Mouse (Mus musculus) megakaryocyte, embryonic 14.5 days (primary cell): ENCODE data around the gene Olfr481. TPM values are rescaled to one million over a fixed set of nuclear protein-coding genes. Genes with fewer than 3 reads are reported as not detected.

Experiments used
- H3K27me3 ChIP-seq: replicated peaks from 2 replicates; pipeline ENCODE3; 2012; ENCODE audit warnings: inconsistent platforms
- H3K36me3 ChIP-seq: replicated peaks from 2 replicates; pipeline ENCODE3; 2012; ENCODE audit warnings: low read length, inconsistent platforms, mixed read lengths
- H3K4me1 ChIP-seq: 2 replicates; pipeline ENCODE4 v1.6.1; 2012; ENCODE audit warnings: inconsistent platforms
- H3K4me3 ChIP-seq: replicated peaks from 2 replicates; pipeline ENCODE3; 2012; ENCODE audit warnings: moderate library complexity, mild to moderate bottlenecking, inconsistent platforms
- H3K9me3 ChIP-seq: 2 replicates; pipeline ENCODE4 v1.6.1; 2012; ENCODE audit warnings: inconsistent platforms
- FLI1 ChIP-seq: IDR thresholded peaks from 2 replicates; pipeline ENCODE4 v1.6.1; 2012; ENCODE audit warnings: low read length, inconsistent platforms, mixed read lengths
- GATA1 ChIP-seq: IDR thresholded peaks from 3 replicates; pipeline ENCODE4 v1.6.1; 2012; ENCODE audit warnings: mixed read lengths, low read length, inconsistent platforms, borderline replicate concordance
- polyA plus RNA-seq: library from polyadenylated mRNA; stranded (reverse); fragments of >175 nt; gene quantifications from 2 replicates; pipeline ENCODE4 v1.2.3, GENCODE M21; 2012; ENCODE audit warnings: low replicate concordance; ENCODE audit not compliant: insufficient read depth

The Olfr481 gene
- 0.02 TPM in 1 of 2 replicates, not detected in the other for polyA plus RNA-seq

- no peak within 1 kb of the TSS for H3K4me3 ChIP-seq
- no peaks in the 10 kb centered on the region for H3K27me3 ChIP-seq
- no peaks in the 10 kb centered on the region for H3K4me1 ChIP-seq
- H3K9me3 ChIP-seq, result peaks cover 7% of the 10 kb centered on the region; the same call in 1 of the 2 replicates
- TF ChIP-seq GATA1 (no peak), FLI1 (no peak)
- H3K36me3 ChIP-seq, result no peaks in the 10 kb centered on the region
These were observed at the start of gene Olfr481 for GRCm38 (mm10) chr7:108079555-108079954. Gene Olfr481, plus strand, starts transcription at chr7:108079855.

GRCm38 (mm10) chr7:108033889-108034288 is 45.8 kb upstream of the Olfr481 start, which contains the start of gene Olfr478:
Gene Olfr478, minus strand, starts transcription at chr7:108033989.
- Histone ChIP-seq H3K36me3 (no peaks in the 10 kb centered on the region), H3K9me3 (peaks cover 17% of the 10 kb centered on the region), H3K27me3 (no peaks in the 10 kb centered on the region), H3K4me1 (no peaks in the 10 kb centered on the region), H3K4me3 (no peak within 1 kb of the TSS)
- TF ChIP-seq GATA1 (no peak), FLI1 (no peak)

GRCm38 (mm10) chr7:108050393-108050792 is 29.3 kb upstream of the Olfr481 start, which contains the start of gene Olfr479:
Gene Olfr479, plus strand, starts transcription at chr7:108050693.
- Histone ChIP-seq H3K4me1 (no peaks in the 10 kb centered on the region), H3K36me3 (no peaks in the 10 kb centered on the region), H3K4me3 (no peak within 1 kb of the TSS), H3K9me3 (0 out of 2 replicates have a peak, but pooled peaks cover 3% of the 10 kb centered on the region), H3K27me3 (no peaks in the 10 kb centered on the region)
- TF ChIP-seq GATA1, result no peak
- TF ChIP-seq FLI1, result no peak

- no peaks in the 10 kb centered on the region for H3K36me3 ChIP-seq
- no peaks in the 10 kb centered on the region for H3K27me3 ChIP-seq
- H3K9me3 ChIP-seq, result peaks cover 6% of the 10 kb centered on the region; the same call in 1 of the 2 replicates
- no peaks in the 10 kb centered on the region for H3K4me1 ChIP-seq
- no peak within 1 kb of the TSS for H3K4me3 ChIP-seq
- TF ChIP-seq FLI1 (no peak), GATA1 (no peak)
These were observed 12.4 kb upstream of the Olfr481 start, which contains the start of gene Olfr480 for GRCm38 (mm10) chr7:108067246-108067645. Gene Olfr480, minus strand, starts transcription at chr7:108067346.

GRCm38 (mm10) chr7:108097486-108097885 is 17.8 kb downstream of the Olfr481 start, which contains the start of gene Olfr482:
Gene Olfr482, minus strand, starts transcription at chr7:108097586.
- H3K27me3 ChIP-seq, result no peaks in the 10 kb centered on the region
- no peak for TF ChIP-seq FLI1
- no peak for TF ChIP-seq GATA1
- H3K36me3 ChIP-seq, result no peaks in the 10 kb centered on the region
- no peak within 1 kb of the TSS for H3K4me3 ChIP-seq
- H3K4me1 ChIP-seq, result no peaks in the 10 kb centered on the region
- no peaks in the 10 kb centered on the region for H3K9me3 ChIP-seq

GRCm38 (mm10) chr7:108100549-108100948 is 20.9 kb downstream of the Olfr481 start, which contains the start of gene Olfr483:
Gene Olfr483, plus strand, starts transcription at chr7:108100849.
- Histone ChIP-seq H3K36me3 (no peaks in the 10 kb centered on the region), H3K27me3 (no peaks in the 10 kb centered on the region), H3K4me3 (no peak within 1 kb of the TSS), H3K4me1 (no peaks in the 10 kb centered on the region), H3K9me3 (no peaks in the 10 kb centered on the region)
- no peak for TF ChIP-seq GATA1

GRCm38 (mm10) chr7:108120681-108121080 is 41.0 kb downstream of the Olfr481 start:
- no peak overlapping the region for H3K4me3 ChIP-seq
- H3K4me1 ChIP-seq, result no peaks in the 10 kb centered on the region
- no peaks in the 10 kb centered on the region for H3K27me3 ChIP-seq
- TF ChIP-seq GATA1 (no peak), FLI1 (no peak)
- H3K9me3 ChIP-seq, result no peaks in the 10 kb centered on the region; the same call in 1 of the 2 replicates
- H3K36me3 ChIP-seq, result no peaks in the 10 kb centered on the region

- H3K9me3 ChIP-seq, result no peaks in the 10 kb centered on the region; the same call in 1 of the 2 replicates
- H3K4me1 ChIP-seq, result no peaks in the 10 kb centered on the region
- H3K27me3 ChIP-seq, result no peaks in the 10 kb centered on the region
- TF ChIP-seq GATA1 (no peak), FLI1 (no peak)
- H3K36me3 ChIP-seq, result no peaks in the 10 kb centered on the region
- H3K4me3 ChIP-seq, result no peak overlapping the region
These were observed 41.8 kb downstream of the Olfr481 start for GRCm38 (mm10) chr7:108121416-108121815.

- no peak within 1 kb of the TSS for H3K4me3 ChIP-seq
- H3K4me1 ChIP-seq, result no peaks in the 10 kb centered on the region
- no peak for TF ChIP-seq FLI1
- TF ChIP-seq GATA1, result no peak
- no peaks in the 10 kb centered on the region for H3K9me3 ChIP-seq
- H3K36me3 ChIP-seq, result no peaks in the 10 kb centered on the region
- no peaks in the 10 kb centered on the region for H3K27me3 ChIP-seq
These were observed 47.7 kb downstream of the Olfr481 start, which contains the start of gene Olfr484 for GRCm38 (mm10) chr7:108127349-108127748. Gene Olfr484, minus strand, starts transcription at chr7:108127449.

Other genes with a start within 250 kb of the Olfr481 start
- gene Olfr470, start 232.4 kb upstream of the Olfr481 start, polyA plus RNA-seq, result not detected in 2 replicates
- gene Olfr472, start 182.0 kb upstream of the Olfr481 start, polyA plus RNA-seq, result not detected in 2 replicates
- 2.0 TPM in 1 of 2 replicates, not detected in the other for gene Olfr473, start 149.4 kb upstream of the Olfr481 start, polyA plus RNA-seq
- not detected in 2 replicates for gene Olfr474, start 125.2 kb upstream of the Olfr481 start, polyA plus RNA-seq
- gene Olfr476, start 115.1 kb upstream of the Olfr481 start, polyA plus RNA-seq, result not detected in 2 replicates
- gene Olfr477, start 93.2 kb upstream of the Olfr481 start, polyA plus RNA-seq, result not detected in 2 replicates
- not detected in 2 replicates for gene Olfr478, start 45.9 kb upstream of the Olfr481 start, polyA plus RNA-seq
- gene Olfr479, start 29.2 kb upstream of the Olfr481 start, polyA plus RNA-seq, result not detected in 2 replicates
- not detected in 2 replicates for gene Olfr480, start 12.5 kb upstream of the Olfr481 start, polyA plus RNA-seq
- gene Olfr482, start 17.7 kb downstream of the Olfr481 start, polyA plus RNA-seq, result not detected in 2 replicates
- gene Olfr483, start 21.0 kb downstream of the Olfr481 start, polyA plus RNA-seq, result not detected in 2 replicates
- gene Olfr484, start 47.6 kb downstream of the Olfr481 start, polyA plus RNA-seq, result not detected in 2 replicates
- not detected in 2 replicates for gene Olfr485, start 80.0 kb downstream of the Olfr481 start, polyA plus RNA-seq
- gene Olfr486, start 92.9 kb downstream of the Olfr481 start, polyA plus RNA-seq, result not detected in 2 replicates
- not detected in 2 replicates for gene Olfr487, start 134.8 kb downstream of the Olfr481 start, polyA plus RNA-seq
- gene Olfr488, start 178.5 kb downstream of the Olfr481 start, polyA plus RNA-seq, result not detected in 2 replicates
- not detected in 2 replicates for gene Olfr490, start 209.1 kb downstream of the Olfr481 start, polyA plus RNA-seq
- not detected in 2 replicates for gene Olfr491, start 233.6 kb downstream of the Olfr481 start, polyA plus RNA-seq
- gene Olfr492, start 243.8 kb downstream of the Olfr481 start, polyA plus RNA-seq, result not detected in 2 replicates